Mouse (Mus musculus) adrenal gland, postnatal 10 days (tissue): ENCODE measurements around the gene Tbc1d22a. TPM values are rescaled to one million over a fixed set of nuclear protein-coding genes. Genes with fewer than 3 reads are reported as not detected.
"Not testable (repeated sequence)": the region's sequence is repeated elsewhere in the genome, so short reads cannot be mapped to it uniquely, and the experiment has no call there.

Experiments used
- DNase-seq: peaks from one replicate; pipeline ENCODE4 v3.0.0; 2021; ENCODE audit warnings: mixed read lengths
- long read RNA-seq, 2 experiments: library from polyadenylated mRNA; stranded (forward); transcript quantifications; one replicate each; pipeline ENCODE4 v2.0.0; 2021
- total RNA-seq, 2 experiments: library from RNA; stranded (reverse); gene quantifications; 2 replicates each; pipeline ENCODE4 v1.2.3; 2021

Gene Tbc1d22a
- 10 to 100 TPM; 26.2 to 31.6 TPM for total RNA-seq
- long read RNA-seq, experiment 1, transcript Tbc1d22a-201 (13 exons, 3,229 nt), result major isoform, 32 of 55 reads
- long read RNA-seq, experiment 1, partial matches to known transcripts, result 7 of 55 reads
- long read RNA-seq, experiment 1, other reads (novel, unspliced or antisense), result 16 of 55 reads
- long read RNA-seq, experiment 2, transcript Tbc1d22a-201 (13 exons, 3,229 nt), result major isoform, 20 of 31 reads
- long read RNA-seq, experiment 2, partial matches to known transcripts, result 3 of 31 reads
- long read RNA-seq, experiment 2, other reads (novel, unspliced or antisense), result 8 of 31 reads

DNA sequence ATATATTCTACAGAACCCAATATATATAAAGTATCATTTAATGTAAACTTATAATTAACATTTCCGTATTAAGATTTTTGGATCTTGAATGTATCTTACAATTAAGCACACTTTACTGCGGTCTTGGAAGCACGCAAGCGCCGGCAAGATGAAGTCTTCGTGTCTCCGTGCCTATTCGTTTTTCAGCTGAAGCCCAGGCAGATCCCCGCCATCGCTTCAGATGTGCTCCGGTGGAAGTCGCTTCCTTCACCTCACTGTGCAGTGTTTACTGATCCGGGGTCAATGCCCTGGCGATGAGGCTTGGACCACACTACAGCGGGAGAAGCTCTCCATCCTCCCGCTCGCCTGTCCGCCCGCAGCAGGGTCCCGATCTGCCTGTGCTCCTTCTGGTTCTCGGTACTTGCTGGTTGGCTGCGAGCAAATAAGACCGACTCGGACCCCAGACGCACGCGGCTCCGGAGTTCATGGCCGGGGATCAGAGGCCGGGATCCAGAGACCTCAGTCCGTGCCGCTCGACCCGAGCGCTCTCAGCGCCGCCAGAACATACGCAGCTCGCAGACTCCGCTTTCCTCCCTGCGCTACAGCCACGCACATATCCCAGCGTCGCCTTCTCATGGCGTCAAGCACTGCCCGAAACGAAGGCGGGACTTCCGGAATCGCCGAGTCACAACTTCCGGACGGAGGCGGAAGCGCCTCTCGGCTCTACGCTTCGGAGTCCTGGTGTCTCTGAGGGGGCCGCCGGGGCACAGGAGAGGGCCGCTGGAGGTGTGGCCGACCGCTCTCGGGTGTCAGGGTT, at the start of gene Tbc1d22a:
Tbc1d22a (plus strand) TSS at position 707 of the 796 bp plus-strand sequence.
- peak; percentile 95 for DNase-seq

DNA sequence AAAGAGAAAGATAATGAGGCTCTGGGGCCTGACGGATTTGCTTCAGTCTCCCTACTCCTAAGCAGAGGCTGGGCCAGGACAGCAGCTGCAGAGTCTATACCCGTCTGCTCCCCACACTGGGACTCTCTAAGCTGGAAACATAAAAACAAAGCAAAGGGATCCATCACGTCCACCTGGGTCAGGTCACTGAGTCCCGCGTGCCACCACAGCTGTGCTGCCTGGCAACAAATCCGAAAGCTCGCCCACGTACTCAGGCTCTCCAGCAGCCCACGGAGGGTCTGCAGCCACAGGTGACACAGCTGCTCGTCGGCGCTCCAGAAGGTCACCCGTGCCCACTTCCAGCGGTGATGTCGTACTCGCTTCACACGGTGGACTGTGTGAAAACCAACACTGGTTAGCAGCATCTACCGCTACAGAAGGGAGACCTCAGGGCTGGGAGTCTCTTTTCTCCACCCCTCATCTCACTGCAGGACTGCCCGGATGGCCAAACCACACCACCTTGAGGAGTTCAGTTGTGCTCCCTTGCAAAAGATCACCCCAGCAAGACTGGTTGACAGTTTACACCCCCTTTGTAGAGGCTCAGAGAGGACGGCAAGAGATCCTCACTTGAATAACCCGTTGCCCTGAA, 49.4 kb upstream of the Tbc1d22a start:
- DNase-seq, result no peak

DNA sequence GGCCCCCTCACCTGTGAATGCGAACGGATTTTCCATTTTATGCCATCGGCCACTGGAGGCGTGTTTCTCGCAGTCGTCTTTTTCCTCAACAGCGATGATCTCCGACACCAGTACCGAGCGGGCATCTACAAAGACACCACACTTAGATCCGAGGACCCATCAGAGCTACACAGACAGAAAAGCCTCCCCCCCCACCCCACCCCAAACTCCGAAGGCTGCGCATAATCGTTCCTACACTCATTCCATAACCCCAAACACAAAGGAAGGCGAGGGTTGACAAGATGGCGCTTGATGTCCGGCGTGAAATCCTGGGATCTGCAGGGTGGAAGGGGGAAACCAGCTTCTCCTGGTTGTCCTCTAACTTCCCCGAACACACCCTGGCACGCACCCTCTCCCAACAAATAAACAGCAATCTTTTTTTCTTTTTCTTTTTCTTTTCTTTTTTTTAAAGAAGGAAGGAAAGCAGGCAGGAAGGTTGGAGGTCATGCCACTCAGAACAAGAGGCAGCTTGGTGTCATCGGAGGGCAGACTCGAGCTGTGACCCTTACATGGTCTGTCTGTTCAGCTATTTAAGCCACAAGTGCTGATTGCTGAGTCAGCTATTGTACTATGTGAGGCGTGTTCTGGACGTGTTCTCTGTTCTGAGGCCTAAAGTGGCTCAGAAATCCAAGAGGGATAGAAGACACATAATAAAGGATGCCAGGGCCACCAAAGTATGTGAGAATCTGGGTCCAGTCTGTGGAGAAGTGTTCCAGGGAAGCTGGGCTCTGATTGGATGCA, 48.3 kb upstream of the Tbc1d22a start:
- DNase-seq, result no peak

DNA sequence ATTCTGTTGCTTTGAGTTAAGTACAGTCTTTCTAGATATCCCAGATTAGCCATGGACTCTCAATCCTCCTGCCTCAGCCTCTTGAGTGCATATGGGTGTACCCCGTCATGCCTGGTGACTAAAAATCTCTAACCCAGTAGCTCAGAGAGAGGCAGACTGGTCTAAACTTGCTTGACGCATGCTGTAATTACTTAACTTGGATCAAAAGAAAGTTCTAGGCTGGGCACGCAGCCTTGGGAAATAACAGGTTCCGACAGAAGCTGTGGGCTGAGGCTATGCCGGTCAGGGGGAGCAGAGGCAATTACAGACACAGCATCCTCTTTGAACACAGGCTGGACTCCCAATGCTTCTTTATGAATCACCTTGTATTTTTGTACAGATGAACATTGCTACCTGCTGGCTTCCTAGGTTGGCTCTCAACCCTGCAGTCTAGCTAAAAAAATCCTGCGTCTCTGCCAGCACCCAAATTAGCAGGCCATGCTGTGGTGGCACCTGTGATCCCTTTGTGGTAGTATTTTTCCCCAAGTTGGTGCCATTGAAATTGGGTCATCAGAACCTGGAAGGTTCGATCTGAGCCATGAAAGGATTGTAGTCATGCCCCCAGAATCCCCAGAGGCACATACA, 47.1 kb upstream of the Tbc1d22a start:
- no peak for DNase-seq

DNA sequence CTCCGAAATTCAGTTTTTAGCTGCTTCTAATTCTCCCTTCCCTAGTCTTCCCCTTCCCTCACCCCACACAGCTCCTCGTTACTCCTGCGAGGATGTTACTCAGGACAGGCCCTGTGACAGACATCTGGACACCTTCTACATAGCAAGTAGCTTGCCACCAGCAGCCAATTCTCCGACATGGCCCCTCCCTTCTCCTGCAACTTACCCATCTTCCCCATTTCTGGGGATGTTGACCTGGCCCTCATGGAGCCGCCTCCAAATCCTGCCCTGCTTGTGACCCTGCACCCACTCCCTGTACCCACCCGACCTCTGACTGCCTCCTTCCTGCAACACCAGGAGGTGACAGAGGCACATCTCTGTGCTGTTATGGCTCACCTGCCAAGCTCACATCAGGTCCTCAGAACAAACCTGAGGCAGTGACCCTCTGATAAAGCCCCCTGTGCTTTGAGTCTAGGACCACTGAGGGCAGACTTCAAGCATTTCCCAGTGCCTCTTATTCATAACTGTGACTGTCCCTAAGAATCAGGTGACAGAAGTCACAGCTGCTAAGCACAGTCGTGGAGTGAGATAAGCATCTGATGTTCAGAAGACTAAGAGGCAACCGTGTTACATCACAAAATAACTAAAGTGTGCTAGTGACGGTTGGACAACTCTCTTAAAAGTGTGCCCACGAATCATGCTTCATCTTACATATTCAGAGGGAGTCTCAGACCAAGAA, 46.3 kb upstream of the Tbc1d22a start:
- no peak for DNase-seq

DNA sequence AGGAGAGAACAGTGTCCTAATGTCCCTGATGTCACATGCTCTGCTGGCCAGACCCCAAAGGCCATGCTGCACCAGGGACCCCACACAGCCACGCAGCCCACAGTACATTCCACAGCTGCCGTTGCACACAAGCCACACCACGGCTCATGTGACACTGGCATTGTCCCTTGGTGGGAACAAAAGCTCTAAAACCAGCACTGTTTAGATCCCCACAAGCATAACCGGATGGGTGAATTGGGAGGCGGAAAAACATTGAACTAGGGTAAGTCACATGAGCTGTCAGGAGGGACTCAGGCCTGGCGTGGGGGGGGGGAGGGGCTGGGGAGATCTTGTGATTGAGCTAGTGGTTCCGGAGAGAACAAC, 45.8 kb upstream of the Tbc1d22a start:
- DNase-seq, result no peak

DNA sequence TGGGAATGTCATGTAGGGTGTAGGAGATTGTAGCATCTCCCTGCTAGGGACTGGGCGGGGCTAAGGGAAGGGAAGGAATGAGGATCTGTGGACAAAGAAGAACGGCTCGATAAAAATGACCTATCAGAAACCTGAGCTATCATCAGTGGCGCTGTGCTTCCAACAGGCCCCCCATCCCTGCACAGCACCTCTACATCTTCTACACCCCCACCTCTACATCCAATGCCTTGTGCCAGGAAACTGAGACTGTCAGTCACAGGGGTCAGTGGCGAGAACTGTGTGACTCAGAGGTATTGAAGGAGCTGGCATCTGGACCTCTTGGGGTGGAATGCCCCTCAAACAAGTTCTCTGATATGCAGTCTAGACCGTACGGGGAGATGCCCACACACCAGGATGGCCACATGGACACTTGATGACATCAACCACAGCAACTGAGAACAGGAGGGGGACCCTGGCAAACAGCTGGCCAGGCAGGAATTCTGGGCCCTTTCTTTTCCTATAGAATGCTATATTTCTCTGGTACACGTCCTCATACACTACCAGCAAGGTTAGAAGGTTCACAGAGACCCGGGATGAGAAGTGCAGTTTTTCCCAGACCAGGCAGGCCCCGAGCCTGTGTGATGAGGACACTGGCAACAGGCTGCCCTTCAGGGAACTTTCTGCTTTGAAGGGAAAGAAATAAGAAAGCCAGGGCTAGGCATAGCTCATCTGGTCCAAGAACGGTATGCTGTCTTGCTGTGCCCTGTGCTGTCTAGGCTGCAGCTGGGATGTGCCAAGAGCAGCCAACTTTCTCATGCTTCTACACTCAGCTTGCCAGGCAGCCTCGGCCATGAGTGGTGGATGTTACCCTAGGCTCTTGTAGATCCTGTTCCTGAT, 45.1 kb upstream of the Tbc1d22a start:
- no peak for DNase-seq

DNA sequence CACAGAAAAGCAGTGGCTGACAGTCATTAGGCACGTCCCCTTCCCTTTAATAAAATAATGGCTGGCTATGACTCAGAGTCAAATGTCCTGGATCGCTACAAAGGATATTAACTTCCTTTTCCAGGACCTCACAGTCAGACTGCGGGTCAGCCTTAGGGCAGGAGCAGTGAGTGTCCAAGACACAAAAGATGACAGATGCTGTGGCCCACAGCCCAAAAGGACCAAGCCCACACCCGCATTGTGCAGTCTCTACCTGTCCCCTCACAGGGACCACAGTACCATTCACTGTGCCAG, 44.5 kb upstream of the Tbc1d22a start:
- no peak for DNase-seq

DNA sequence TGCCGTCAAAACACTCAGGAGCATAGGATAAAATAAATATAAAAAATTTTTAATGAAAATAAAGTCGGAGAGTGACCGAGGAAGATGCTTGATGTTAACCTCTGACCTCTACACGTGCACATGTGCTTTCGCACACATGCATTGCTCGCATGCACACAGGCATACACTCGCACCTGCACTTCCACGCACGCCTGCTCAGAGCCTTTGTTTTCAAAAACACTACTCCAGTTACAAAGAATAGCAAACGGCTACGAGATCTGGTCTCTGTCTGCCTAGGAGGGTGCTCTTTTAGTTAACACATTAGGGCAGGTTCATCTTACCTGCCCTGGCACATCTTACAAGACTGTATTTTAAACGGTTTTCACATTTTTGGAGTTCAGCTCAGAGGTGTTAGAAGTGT, 42.9 kb upstream of the Tbc1d22a start:
- no peak for DNase-seq

DNA sequence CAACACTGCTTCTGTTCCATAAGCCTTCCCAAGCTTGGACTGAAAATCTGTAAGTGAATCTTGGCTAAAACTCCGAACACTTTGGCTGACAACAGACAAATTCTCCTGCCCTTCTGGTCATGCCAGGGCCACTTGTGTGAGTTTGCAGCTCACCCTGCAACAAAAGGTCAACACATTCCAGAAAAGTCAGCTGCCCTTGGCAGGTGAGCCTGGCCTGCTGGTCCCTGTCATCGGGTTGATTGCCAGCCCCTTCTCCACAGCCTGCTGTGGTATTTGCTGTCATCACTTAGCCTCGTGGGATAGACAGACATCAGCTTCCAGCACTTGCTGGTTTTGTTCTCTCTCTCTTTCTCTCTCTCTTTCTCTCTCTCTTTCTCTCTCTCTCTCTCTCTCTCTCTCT, 42.1 kb upstream of the Tbc1d22a start:
- DNase-seq, result peak; percentile 18

DNA sequence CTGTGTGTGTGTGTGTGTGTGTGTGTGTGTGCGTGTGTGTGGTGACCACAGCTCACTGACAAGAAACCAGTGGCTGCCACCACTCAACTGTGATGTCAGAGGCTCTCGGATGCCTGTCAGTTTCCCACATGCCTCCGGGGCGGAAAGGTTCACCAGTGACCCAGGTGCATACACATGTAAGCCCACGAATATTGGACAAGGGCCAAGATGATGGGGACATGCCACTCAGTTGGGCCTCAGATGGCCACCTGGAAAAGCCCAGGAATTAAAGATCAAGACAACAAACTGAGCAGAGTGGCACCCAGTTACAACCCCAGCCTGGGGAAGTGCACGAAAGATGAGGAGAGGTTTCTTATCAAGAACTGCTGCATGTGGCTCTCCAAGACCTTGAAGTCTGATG, 41.7 kb upstream of the Tbc1d22a start:
- peak; percentile 31 for DNase-seq

DNA sequence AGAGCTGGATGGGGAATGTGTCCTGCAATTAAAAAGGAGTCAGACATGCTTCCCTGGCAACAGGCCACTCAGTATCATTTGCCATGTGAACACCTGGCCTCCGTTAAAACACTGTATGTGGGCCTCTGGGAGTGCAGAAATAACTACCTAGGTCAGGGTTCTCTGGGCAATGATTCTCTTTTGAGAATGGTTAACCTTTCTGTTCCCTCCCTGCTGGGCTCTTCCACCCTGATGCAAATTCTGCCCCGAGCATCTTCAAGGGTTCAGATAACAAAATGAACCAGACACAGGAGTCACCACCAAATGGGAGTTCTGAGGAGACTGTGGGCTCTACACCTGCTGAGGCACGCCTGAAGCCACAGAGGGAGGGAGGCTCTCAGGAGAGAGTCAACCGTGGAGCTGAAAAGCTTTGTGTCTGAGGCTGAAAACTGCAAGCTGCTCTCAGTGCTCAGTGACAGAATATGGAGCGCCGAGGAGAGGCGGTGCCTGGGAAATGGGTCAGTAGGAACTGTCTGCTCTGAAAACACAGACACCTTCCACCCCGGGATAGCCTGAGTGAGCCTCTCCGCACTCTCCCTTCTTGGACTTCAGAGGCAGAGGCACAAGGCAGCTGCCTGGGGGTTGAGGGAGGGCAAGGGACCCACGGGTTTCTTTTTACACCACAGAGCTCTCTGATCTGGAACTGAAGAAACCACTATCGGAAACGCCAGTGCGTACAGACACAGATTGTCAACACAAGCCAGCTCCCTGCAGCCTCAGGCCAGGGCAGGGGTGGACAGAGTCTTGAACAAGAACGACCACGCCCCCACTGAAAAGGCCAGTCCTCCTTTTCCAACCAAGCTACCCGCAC, 40.9 kb upstream of the Tbc1d22a start:
- peak; percentile 35 for DNase-seq

DNA sequence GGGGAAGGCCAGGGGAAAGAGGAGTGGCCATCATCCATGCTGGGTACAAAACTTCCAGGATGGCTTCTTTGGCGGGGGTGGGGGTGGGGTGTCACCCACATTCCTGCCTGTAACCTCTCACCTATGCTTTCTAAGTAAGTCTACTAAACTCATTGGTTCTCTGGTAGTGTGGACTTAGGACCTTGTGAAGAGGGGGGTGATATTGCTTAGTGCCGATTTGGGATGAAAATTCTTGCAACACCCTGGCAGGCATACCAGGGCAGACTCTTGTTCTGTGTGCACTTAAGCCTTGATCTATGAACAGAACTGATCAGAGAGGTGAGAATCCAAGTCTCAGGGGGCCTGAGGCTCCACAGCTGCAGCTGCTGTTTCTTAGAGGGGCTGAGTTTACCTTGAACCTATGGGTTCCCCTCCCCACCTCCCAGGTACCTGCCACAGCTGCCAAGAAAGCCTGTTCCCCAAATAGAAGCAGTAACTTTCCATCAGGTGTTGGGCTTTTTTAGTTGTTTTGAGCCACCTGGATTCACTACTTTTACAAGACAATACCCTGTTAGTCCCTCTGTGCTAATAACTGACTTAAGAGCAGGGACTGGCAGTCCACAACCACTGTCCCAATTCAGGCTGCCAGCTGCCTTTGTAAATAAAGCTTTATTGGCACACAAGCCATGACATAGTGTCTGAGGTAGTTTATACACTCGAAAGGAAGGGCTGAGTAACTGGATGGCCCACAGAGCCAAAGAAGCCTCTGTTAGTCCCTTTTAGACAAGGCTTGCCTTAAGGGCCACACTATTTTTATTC, 38.8 kb upstream of the Tbc1d22a start:
- DNase-seq, result no peak

DNA sequence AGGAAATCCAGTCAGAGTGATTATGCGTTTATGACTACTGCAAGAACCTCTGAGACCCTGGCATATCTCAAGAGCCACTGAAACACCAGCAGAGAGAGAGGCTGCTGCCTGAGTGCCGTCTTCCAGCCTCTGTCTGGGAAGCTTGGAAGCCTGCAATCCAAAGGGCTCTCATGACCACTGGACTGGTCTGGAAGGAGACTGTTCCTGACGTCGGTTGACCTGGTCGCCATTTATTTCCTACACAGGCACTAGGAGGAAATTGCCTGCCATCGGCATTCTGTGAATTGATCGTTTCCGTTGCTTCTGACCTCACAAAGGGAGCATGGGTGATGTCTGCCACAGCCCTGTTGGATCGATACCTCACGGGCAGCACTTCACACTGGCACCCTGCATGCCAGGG, 38.1 kb upstream of the Tbc1d22a start:
- no peak for DNase-seq

DNA sequence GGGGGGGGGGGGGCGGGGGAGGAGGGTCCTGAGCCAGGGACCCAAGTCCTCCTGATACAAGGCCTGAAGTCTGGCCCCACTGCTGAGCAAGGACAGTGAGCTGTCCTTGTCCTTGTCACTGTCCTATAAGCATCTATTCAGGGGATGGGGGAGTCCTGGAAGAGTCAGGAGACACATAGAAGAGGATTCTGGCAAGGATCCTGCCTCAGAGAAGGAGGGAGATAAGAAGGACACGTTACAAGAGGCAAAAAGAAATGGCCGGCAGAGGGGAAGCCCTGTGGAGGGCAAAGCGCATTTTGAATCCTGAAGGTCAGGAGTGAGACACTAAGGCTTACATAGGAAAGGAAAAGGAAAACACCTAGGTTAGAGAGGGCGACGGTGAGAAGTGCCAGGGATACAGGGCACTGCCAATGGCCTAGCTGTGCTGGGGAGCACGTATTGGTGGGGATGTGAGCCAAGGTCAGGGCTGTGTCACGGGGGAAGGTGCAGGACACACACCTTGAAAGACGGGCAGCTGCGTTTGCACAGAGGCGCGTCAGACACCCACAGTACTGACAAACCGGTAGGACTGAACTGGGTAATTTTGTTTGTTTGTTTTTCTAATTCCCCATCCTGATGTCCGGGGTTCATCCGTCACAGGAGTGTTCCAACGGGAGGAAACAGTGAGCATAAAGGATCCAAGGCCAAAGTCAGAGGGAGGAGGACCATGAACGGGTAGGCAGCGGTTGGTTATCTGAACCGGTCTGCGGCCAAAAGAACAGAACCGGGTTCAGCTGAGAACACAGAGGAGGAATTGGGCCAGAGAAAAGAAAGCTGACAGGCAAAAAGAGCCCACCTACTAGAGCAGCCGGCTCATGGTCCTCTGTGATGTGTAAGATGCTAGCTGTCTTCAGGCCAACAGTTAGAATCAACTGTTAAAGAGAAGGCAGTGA, 37.2 kb upstream of the Tbc1d22a start:
- DNase-seq, result peak; percentile 29

DNA sequence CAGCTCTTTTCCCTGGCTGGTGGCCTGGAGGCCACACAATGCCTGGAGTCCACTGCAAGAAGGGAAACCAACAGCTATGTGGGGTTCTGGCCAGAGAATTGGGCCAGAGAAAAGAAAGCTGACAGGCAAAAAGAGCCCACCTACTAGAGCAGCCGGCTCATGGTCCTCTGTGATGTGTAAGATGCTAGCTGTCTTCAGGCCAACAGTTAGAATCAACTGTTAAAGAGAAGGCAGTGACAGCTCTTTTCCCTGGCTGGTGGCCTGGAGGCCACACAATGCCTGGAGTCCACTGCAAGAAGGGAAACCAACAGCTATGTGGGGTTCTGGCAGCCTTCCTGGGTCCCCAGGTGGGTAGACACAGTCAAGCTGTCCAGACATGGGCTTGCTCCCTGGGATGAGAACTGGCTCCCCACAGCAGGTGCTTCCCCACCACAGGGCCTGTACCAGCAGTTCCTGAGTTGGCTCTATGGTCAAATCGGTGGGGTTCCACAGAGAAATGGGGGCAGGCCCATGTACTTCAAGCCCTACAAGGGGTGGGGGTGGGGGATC, 36.5 kb upstream of the Tbc1d22a start:
- not testable (repeated sequence) for DNase-seq

DNA sequence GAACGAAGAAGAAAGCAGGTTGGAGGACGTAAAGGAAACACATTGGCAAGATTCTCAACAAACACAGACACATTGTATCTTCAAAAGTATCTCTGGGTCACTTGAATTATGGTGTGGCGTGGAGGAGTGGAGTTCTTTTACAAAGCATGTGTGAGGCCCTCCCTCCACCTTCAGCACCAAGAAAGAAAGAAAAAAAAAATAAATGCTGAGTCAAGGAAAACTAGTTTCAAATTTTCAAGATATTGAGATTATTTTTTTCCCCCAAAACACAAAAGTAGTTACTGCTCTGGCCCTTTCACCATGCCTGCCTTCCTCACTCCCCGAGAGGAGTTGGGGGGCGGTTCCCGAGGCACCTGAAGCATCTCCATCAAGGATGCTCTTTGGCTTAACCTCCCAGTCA, 35.7 kb upstream of the Tbc1d22a start:
- no peak for DNase-seq
